Mouse (Mus musculus): Measurements from ENCODE around the gene Ikbke.
A peak's percentile ranks its signal among the peaks of the same experiment; 100 is the strongest.

Gene Ikbke

GRCm38 (mm10) chr1:131236077-131236476 lies 43.3 kb downstream of the Ikbke start:
- DNase-seq: no peak

- no peak for DNase-seq
Observed at GRCm38 (mm10) chr1:131233527-131233926, 45.9 kb downstream of the Ikbke start.

GRCm38 (mm10) chr1:131228659-131229058 lies 50.7 kb downstream of the Ikbke start:
- no peak for DNase-seq

GRCm38 (mm10) chr1:131228225-131228624 lies 51.2 kb downstream of the Ikbke start:
- no peak for DNase-seq

GRCm38 (mm10) chr1:131224848-131225471 lies 54.4 kb downstream of the Ikbke start:
- peak; percentile 36 for DNase-seq

- no peak for DNase-seq
Observed at GRCm38 (mm10) chr1:131223345-131223744, 56.1 kb downstream of the Ikbke start.

GRCm38 (mm10) chr1:131221822-131222590 lies 57.4 kb downstream of the Ikbke start:
- no peak for DNase-seq

- no peak for DNase-seq
Observed at GRCm38 (mm10) chr1:131218933-131219332, 60.5 kb downstream of the Ikbke start.

GRCm38 (mm10) chr1:131213361-131213760 lies 66.0 kb downstream of the Ikbke start:
- DNase-seq: no peak

GRCm38 (mm10) chr1:131212956-131213355 lies 66.5 kb downstream of the Ikbke start:
- DNase-seq: no peak

GRCm38 (mm10) chr1:131211655-131212054 lies 67.8 kb downstream of the Ikbke start:
- no peak for DNase-seq

GRCm38 (mm10) chr1:131209971-131210426 lies 69.4 kb downstream of the Ikbke start:
- peak; percentile 42 for DNase-seq

- DNase-seq: peak; percentile 74
Observed at GRCm38 (mm10) chr1:131208800-131209199, 70.6 kb downstream of the Ikbke start.

- no peak for DNase-seq
Observed at GRCm38 (mm10) chr1:131208081-131208480, 71.3 kb downstream of the Ikbke start.

- peak; percentile 83 for DNase-seq
Observed at GRCm38 (mm10) chr1:131207531-131207930, 71.9 kb downstream of the Ikbke start.

- DNase-seq: no peak
Observed at GRCm38 (mm10) chr1:131206342-131206741, 73.1 kb downstream of the Ikbke start.

GRCm38 (mm10) chr1:131204461-131204860 lies 74.9 kb downstream of the Ikbke start:
- DNase-seq: no peak
